Mouse (Mus musculus): ENCODE data around the gene Fbxl5. TPM values are rescaled to one million over a fixed set of nuclear protein-coding genes. Genes with fewer than 3 reads are reported as not detected.
A peak's percentile ranks its signal among the peaks of the same experiment; 100 is the strongest.

The Fbxl5 gene
- total and polyA plus RNA-seq, 2 experiments from 2014 or later: 84.5 to 122 TPM

DNA sequence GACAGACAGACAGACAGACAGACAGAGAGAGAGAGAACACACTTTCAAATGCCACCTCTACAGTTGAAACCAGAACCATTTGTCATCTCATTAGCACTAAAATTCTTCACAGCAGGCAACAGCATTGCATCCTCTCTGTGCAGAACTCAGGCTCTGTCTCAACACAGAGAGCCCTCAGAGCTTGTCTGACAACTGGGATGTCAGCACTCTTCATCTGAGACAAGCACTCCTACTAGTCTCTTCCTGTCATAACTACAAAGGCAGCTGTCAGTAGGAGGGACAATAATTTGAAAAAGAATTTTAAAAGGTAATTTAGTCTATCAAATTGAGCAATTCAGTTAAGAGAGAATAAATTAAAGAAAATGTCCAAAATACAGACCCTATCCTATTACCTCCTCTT lies 122.2 kb downstream of the Fbxl5 start:
- H3K36me3 ChIP-seq (ENCODE audit: insufficient read depth, low read length): peaks cover 27% of the 10 kb centered on the region
- ATAC-seq (ENCODE audit: low FRiP score) (no peak), DNase-seq (ENCODE audit: low spot score) (no peak)
- no peak for TF ChIP-seq CTCF (IDR thresholded peaks at IDR 0.05)
- H3K27me3 ChIP-seq (ENCODE audit: insufficient read depth, low read length): no peaks in the 10 kb centered on the region
- no peak overlapping the region for H3K27ac ChIP-seq (ENCODE audit: low read depth, low read length)
- H3K4me2 ChIP-seq (ENCODE audit: low read depth, low read length, poor library complexity, severe bottlenecking): no peak overlapping the region
- H3K9me3 ChIP-seq (ENCODE audit: low read length): no peaks in the 10 kb centered on the region
- no peaks in the 10 kb centered on the region for H3K4me1 ChIP-seq (ENCODE audit: insufficient read depth, low read length)
- no peak overlapping the region for H3K4me3 ChIP-seq (ENCODE audit: low read depth, low read length)
- H3K9ac ChIP-seq (replicated peaks; ENCODE audit: low read length, poor library complexity, severe bottlenecking): no peak overlapping the region

DNA sequence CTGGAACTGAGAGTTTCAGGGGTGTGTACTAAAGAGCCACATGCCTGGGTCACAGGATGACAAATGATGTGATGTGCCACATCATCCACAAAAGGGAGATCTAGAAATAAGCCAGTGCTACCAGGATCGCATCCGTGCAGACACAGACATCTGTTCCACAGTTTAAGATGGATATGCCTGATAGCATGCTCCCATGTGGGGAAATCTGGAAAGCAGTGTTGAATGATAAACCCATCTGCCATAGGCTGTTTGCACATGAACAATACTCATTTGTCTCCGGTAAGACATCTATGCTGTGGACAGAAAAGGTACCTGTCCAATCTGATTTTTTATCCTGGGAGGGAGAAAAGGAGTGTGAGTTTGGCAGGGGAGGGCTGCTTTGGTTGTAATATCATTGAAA lies 124.3 kb downstream of the Fbxl5 start:
- TF ChIP-seq CTCF (IDR thresholded peaks at IDR 0.05): no peak
- peak; percentile 32 for DNase-seq (ENCODE audit: low spot score)
- H3K4me2 ChIP-seq (ENCODE audit: low read depth, low read length, poor library complexity, severe bottlenecking): no peak overlapping the region
- H3K27ac ChIP-seq (ENCODE audit: low read depth, low read length): no peak overlapping the region
- WGBS: 79% methylated on average over 3 of the region's 3 CpGs
- H3K27me3 ChIP-seq (ENCODE audit: insufficient read depth, low read length): no peaks in the 10 kb centered on the region
- H3K9ac ChIP-seq (replicated peaks; ENCODE audit: low read length, poor library complexity, severe bottlenecking): no peak overlapping the region
- H3K36me3 ChIP-seq (ENCODE audit: insufficient read depth, low read length): peaks cover 18% of the 10 kb centered on the region
- H3K4me1 ChIP-seq (ENCODE audit: insufficient read depth, low read length): no peaks in the 10 kb centered on the region
- ATAC-seq (ENCODE audit: low FRiP score): no peak
- H3K4me3 ChIP-seq (ENCODE audit: low read depth, low read length): no peak overlapping the region
- H3K9me3 ChIP-seq (ENCODE audit: low read length): no peaks in the 10 kb centered on the region

Other genes with a start within 250 kb of the Fbxl5 start
- gene Cc2d2a, start 159.3 kb downstream of the Fbxl5 start, total RNA-seq (2014; rRNA removed): 8.6 and 11.9 TPM in 2 replicates
- gene Cc2d2a, start 159.3 kb downstream of the Fbxl5 start, polyA plus RNA-seq (2015; fragmentation: Nextera tagmentation; extraction: Ambion mirVana): 4.7 and 5.0 TPM in 2 replicates
- gene Bst1, start 2.8 kb downstream of the Fbxl5 start, total RNA-seq (2014; rRNA removed): 0.55 TPM in 1 of 2 replicates, not detected in the other
- gene Bst1, start 2.8 kb downstream of the Fbxl5 start, polyA plus RNA-seq (2015; fragmentation: Nextera tagmentation; extraction: Ambion mirVana): 0.16 and 0.21 TPM in 2 replicates
- 3.1 and 4.1 TPM in 2 replicates for gene Cd38, start 46.9 kb upstream of the Fbxl5 start, total RNA-seq (2014; rRNA removed)
- 2.3 and 2.5 TPM in 2 replicates for gene Cd38, start 46.9 kb upstream of the Fbxl5 start, polyA plus RNA-seq (2015; fragmentation: Nextera tagmentation; extraction: Ambion mirVana)
- gene Gm7879, start 91.5 kb upstream of the Fbxl5 start, total RNA-seq (2014; rRNA removed): 0.52 TPM in 1 of 2 replicates, not detected in the other
- 0.26 TPM in 1 of 2 replicates, not detected in the other for gene Gm7879, start 91.5 kb upstream of the Fbxl5 start, polyA plus RNA-seq (2015; fragmentation: Nextera tagmentation; extraction: Ambion mirVana)
- 9.1 and 10.1 TPM in 2 replicates for gene Fgfbp1, start 160.1 kb upstream of the Fbxl5 start, total RNA-seq (2014; rRNA removed)
- 14.3 and 16.3 TPM in 2 replicates for gene Fgfbp1, start 160.1 kb upstream of the Fbxl5 start, polyA plus RNA-seq (2015; fragmentation: Nextera tagmentation; extraction: Ambion mirVana)